Mouse (Mus musculus) lung, postnatal 14 days (tissue): ENCODE measurements around the gene Syngap1.

Experiments
- DNase-seq: peaks from one replicate; pipeline ENCODE4 v3.0.0; 2021

Gene Syngap1

DNA sequence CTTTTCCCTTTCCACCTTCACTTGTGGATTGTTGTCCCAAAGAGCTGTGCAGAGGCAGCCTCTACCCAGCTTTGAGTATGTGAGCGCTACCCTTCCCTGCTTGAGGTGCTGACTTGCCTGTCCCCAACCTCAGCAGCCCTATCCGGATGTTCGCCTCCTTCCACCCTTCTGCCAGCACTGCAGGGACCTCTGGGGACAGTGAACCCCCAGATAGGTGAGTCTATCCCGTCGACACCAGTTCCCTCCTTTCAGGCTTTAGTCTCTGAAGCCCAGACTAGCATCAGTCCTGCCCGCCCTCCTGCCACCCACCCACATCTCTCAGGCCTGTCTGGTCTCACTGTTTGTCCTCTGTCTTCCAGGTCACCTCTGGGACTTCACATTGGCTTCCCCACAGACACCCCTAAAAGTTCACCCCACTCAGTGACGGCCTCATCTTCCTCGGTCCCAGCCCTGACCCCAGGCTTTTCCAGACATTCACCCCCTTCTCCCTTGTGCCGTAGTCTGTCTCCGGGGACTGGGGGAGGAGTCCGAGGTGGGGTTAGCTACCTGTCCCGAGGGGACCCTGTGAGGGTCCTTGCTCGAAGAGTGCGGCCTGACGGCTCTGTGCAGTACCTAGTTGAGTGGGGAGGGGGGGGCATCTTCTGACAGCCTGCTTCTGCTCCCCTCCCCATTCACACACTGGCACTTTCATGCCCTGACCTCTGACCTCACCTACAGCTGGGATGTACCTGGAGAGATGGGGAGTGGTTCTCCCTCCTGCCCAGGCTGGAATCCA is 3.9 kb upstream of the Syngap1 start:
- no peak for DNase-seq

DNA sequence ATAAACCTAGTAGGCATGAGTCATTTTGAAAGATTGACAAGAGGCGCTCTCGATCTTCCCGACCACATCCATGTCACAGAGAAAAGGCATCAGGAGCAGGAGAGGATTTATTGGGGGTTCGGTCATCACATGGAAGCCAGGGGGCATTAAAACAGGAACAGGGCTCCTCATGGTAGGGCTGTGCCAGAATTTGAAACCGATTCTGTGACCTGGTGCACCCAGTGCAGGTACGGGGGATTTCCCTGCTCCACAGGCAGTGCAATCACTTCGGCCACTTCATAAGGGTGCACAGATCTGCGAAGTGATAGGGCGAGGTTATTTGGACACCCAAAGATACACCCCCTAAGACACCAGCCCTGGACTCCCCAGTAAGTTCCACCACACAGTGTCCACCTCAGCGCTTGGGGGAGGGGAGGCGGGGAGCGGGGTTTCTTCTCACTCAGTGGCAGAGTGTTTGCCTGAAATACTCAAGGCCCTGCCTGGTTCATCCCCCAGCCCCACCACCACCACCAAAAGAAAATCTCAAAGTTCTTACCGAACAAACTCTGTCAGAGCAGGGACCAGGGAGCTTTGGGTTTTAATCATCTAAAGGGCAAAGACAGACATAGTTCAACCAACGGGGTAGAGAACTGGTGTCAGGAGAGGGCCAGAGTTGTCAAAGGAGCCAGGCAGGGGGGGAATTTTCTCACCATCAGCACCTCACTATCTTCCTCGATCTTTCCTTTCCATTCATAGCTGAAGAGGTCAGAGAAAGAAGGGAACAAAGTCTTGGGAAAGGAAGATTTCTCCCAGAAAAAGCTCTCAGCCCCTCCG is 3.0 kb upstream of the Syngap1 start:
- DNase-seq = no peak

DNA sequence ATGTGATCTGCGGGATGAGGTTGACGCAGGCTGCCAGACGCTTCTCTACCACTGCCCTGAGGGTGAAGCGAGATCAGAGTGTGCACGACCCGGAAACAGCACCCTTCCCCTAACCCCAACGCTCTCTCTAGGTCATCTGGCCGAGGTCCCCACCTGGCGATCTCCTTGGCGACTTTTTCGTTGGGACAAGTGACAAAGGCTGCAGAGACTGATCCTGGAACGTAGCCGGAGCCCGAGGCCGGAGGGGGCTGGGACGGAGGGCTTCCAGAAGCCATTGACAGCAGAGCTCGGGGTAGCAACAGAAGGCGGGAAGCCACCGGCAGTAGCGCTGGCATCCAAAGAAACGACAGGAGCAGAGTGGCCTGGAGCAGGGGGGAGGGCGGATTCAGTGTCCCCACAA is 2.3 kb upstream of the Syngap1 start:
- no peak for DNase-seq

- DNase-seq = peak; percentile 99
These were observed 1.7 kb upstream of the Syngap1 start, which contains the start of gene Cuta for GRCm38 (mm10) chr17:26939178-26939972. Cuta (minus strand) TSS chr17:26939569.

GRCm38 (mm10) chr17:26939973-26940300 is 1.1 kb upstream of the Syngap1 start:
- DNase-seq = no peak

DNA sequence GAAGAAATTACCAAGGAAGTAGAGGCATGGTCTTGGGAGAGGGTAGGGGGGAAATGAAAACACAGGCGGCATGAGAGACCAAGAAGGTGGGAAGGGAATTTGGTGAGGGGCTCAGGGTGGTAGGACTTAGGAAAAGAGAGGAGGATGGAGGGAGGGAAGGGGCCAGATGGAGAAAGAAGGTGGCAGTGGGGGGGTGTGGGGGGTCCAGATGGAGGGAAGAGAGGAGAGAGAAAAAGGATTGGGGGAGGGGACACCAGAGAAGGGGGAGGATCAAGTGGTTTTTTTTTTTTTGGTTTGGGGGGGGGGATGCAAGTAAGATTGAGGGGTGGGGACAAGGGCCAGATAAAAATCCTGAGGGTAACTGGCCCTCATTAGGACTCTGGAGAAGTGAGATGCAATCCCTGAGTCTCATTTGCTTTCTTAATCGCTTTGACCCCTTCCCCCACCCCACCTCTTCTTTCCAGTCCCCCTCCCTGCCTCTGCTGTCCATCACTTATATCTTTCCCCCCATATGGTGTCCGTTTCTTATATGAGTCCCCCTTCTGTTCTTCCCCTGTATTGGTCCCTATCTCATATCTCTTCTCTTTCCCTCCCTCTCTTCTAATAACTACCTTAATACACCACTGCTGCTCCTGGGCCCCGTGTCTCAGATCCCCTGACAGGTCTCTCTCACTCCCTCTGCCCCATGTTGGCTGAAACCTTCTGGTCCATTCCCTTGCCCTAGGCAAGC is 953 bp downstream of the Syngap1 start:
- DNase-seq = no peak

DNA sequence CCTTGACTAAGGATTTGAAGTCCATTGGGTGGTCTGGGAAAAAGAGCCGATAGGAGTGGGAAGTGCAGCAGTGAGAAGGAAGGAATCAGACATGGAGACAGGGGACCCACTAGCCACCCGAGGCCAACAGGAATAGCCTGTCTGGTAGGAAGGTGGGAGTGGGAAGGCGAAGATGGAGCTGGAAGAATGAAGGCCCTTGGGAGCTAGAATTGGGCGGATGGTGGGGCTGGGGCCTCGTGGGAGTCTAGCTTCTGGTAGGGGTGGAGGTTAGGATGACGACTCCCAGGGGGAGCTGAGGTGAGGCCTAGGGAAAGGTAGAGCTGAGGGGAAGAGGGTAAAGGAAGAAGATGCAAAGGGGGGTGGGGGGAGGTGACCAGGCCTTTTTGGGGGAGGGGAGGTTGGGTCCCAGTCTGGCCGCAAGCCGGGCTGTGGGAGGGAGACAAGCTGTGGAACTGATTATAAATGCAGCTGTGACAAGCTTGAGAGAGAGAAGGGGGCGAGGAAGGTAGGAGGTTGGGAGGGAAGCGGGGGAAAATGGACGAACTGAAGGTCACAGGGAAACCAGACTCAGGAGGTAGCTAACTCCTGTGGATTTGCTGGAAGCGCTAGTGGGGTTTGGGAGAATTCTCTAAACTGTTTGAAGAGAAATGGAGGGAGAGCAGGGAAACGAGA is 4.9 kb downstream of the Syngap1 start:
- no peak for DNase-seq

GRCm38 (mm10) chr17:26946567-26946966 is 5.5 kb downstream of the Syngap1 start:
- DNase-seq = peak; percentile 77

- no peak for DNase-seq
These were observed 6.4 kb downstream of the Syngap1 start for GRCm38 (mm10) chr17:26947231-26948100.

DNA sequence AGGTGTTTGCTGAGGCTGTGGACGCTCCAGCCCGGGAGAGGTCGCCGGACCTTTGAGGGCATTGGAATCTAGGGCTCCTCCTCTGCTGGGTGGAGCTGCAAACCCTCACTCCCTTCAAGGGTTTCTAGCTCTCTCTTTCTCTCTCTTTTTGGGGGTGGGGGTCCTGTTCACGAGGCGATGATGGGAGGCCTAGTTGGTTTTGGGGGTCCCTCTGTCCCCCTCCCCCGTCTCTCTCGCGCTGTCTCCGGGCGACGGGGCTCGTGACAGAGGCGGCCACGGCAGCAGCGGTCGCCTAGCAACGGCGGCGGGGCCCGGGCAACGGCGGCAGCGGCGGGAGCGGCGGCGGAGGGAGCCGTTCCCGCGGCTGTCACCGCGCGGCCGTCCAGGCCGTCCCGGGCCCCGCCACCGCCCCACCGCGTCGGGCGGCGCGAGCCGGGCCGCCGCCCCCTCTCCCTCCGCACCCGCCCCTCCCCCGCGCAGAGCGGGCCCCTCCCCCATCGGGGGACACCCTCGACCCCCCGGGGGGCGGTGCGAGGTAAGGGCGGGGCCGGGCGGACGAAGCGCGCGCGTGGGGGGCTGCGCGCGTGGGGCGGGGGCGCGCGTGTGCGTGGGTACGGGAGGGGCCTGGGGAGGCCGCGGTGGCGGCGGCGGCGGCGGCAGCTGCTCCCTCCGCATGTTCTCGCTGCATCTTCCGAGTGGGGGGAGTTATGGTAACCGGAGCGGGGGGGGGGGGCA is 7.4 kb downstream of the Syngap1 start:
- peak; percentile 60 for DNase-seq

DNA sequence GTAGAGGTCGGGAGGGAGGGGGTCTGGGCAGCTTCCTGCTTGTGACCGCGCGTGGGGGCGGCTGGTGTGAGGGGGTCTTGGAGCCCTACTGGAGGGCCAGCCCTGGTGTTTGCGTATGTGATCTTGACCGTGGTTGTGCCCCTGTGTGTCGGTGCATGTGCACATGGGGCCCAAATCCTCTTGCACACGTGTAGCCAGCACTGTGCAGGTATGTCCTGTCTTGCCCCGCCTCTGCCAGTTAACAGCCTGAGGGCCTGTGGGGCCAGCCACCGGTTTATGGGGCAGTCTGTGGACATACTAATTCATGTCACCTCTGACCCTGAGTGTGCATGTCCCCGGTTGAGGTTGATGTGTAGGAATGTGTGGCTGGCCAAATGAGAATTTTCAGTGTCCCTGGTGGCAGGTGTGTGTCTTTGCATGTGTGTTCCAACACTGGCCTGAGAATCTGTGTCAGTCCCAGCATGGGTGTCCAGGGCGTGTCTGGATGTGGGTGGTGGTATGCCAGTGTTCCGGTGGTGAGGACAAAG is 8.1 kb downstream of the Syngap1 start:
- DNase-seq = no peak

DNA sequence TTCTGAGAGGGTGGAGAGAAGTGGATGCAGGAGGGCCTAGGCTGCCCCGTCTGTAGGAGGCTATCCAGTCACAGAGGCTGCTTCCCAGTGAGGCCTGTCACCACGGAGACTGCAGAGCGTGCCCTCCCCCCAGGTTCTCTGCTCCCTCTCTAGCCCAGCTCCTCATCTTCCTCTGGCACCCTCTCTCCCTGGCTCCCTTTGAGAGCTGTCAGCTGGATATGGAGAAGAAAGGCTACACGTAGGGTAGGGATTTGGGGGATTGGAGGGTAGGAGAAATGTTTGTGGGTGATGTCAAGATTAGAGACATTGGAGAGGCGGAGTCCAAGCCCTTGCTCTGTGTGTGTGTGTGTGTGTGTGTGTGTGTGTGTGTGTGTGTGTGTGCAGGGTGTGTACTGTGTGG is 8.8 kb downstream of the Syngap1 start:
- no peak for DNase-seq

DNA sequence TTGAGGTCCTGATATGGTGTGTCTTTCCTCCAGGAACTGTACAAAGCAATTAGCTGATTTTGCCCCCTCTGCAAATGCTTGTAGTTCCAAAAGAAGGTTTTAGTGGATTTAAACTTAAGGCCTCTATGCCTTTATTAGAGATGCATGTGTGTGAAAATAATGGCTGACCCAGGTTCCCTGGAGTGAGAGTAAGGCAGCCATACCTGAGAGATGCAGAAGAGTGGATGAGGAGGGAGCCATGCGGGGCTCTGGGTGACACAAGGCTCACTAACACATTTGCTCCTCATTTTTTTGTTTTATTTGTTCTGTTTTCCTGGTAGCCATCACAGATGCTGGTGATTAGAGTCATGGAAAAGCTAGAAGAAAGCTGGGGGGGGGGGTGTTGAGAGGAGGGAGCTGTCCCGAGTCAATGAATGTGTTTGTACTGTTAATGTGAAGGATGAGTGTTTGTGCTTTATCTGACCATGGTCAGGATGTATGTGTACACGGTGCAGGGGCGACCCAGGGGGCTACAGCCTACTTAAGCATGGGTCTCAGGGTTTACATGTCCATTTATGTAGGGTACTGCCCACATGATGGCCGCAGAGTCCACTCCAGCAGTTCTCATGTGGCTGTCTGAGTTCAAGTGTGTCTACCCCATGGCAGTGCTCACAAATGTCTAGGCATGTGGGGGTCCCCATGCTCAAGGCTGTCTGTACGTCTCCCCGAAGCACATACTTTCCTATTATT is 9.7 kb downstream of the Syngap1 start:
- no peak for DNase-seq

DNA sequence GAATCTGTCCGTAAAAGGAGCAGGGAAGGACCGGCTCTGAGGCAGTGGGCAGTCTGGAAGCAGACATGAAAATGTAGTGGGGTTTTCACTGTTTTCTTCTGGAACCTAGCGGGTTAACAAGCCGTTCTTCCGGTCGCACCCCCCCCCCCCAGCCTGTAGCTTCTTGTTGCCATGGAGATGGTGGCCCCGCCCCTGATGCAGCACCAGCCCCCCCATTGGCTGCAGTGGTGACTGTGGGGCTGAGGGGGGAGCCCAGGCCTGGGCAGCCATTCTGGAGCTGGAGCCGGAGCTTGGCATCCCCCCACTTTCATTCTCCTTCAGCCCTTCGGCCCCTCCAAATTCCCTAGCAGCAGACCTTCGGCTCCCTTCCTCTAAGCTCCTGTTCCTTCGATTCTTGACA is 10.4 kb downstream of the Syngap1 start:
- DNase-seq = peak; percentile 78

DNA sequence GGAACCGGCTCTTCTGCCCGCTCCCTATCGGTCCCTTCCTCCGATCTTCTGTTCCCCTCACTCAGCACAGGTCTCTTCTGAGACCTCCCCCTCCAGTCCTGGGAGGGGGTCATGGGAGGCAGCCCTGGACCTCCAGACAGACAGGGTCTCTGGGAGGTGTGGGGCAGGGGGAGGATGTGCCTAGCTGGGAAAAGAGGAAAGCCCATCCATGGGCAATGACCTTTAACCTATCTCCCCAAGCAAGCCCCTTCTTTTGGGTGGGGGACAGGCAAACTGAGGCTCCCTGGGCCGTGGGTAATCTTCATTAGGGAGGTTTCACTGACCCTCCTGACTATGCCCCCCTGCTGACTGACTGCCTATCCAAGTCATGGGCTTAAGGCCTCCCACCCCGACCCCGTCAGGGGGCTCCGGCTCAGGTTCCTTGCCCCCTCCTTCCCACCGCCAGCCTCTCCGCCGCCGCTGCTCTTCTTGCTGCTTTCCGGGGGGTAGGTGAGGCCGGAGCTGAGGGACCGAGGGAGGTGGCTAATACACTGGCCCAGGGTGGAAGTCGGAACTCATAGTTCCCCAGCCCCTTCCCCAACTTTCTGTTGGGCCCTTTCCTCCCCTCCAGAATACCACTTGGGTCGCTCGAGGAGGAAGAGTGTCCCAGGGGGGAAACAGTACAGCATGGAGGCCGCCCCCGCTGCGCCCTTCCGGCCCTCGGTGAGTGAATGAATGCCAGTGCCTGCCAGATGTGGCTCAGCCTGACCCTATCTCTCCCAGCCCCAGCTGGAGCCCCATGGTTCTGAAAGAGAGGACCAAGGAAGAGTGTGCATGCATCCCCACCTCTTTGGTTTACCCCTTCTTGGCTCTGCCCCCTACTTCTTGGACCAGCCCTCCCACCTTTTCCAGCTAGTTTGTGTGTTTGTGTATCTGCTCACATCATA is 11.2 kb downstream of the Syngap1 start:
- DNase-seq = no peak

- no peak for DNase-seq
These were observed 12.1 kb downstream of the Syngap1 start for GRCm38 (mm10) chr17:26953201-26953600.

DNA sequence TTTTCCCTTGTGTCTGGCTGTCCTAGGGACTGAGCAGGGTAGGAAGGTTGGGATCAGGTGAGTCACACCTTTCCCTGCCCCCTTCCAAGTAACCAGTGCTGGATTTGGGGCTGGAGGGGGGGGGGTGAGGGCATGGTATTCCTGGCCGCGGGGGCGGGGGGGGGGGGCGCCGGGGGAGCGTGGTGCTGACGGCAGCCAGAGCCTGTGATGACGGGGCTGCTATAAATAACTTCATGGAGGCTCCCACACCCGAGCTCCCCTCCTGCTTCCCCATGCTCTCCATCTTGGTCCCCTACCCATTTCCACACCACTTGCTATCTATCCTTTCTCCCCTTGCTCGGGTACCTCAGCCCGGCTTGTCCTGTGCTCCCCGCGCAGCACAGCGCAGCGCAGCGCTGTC is 12.7 kb downstream of the Syngap1 start:
- no peak for DNase-seq

GRCm38 (mm10) chr17:26956309-26956708 is 15.3 kb downstream of the Syngap1 start:
- DNase-seq = no peak
